Mouse (Mus musculus) bone marrow macrophage, adult 2 months (primary cell): ENCODE data around the gene Emc7. TPM values are rescaled to one million over a fixed set of nuclear protein-coding genes. Genes with fewer than 3 reads are reported as not detected.
"Not testable (repeated sequence)": the region's sequence is repeated elsewhere in the genome, so short reads cannot be mapped to it uniquely, and the experiment has no call there.

ENCODE experiments used
- H3K27ac ChIP-seq: 2 replicates; pipeline ENCODE4 v1.5.1; 2012; ENCODE audit warnings: low read depth, low read length; ENCODE audit not compliant: insufficient read depth
- H3K4me1 ChIP-seq: 2 replicates; pipeline ENCODE4 v1.6.1; 2012; ENCODE audit warnings: low read length; ENCODE audit not compliant: control insufficient read depth, insufficient read depth
- H3K4me3 ChIP-seq: 2 replicates; pipeline ENCODE4 v1.5.1; 2012; ENCODE audit warnings: mild to moderate bottlenecking, low read length, moderate library complexity; ENCODE audit not compliant: insufficient read depth
- CTCF ChIP-seq: IDR thresholded peaks from 2 replicates; pipeline ENCODE4 v1.5.1; 2012; ENCODE audit warnings: low read depth, mild to moderate bottlenecking, low read length, moderate library complexity
- POLR2A ChIP-seq: IDR thresholded peaks from 2 replicates; pipeline ENCODE4 v1.6.1; 2012; ENCODE audit warnings: mild to moderate bottlenecking, low read depth, low read length, borderline replicate concordance
- polyA plus RNA-seq: library from polyadenylated mRNA; stranded (reverse); fragments of >200 nt; gene quantifications from 2 replicates; pipeline ENCODE4 v1.2.4, GENCODE M21; 2012; ENCODE audit not compliant: missing spikeins, insufficient read depth, insufficient read length

Emc7 gene
- 20.9 and 21.8 TPM in 2 replicates for polyA plus RNA-seq

- H3K4me3 ChIP-seq = peak within 1 kb of the TSS; percentile 97
- H3K4me1 ChIP-seq = peaks cover 19% of the 10 kb centered on the region
- peak within 1 kb of the TSS; percentile 73 for H3K27ac ChIP-seq
- no peak for TF ChIP-seq CTCF
- TF ChIP-seq POLR2A = no peak
These were observed at the start of gene Emc7 for GRCm38 (mm10) chr2:112454862-112455564. Gene Emc7 (plus strand): TSS chr2:112454997.

GRCm38 (mm10) chr2:112407030-112407429, 47.8 kb upstream of the Emc7 start:
- H3K4me3 ChIP-seq = no peak overlapping the region
- H3K27ac ChIP-seq = no peak overlapping the region
- TF ChIP-seq POLR2A = no peak
- no peak for TF ChIP-seq CTCF
- peaks cover 4% of the 10 kb centered on the region for H3K4me1 ChIP-seq

- H3K27ac ChIP-seq = no peak overlapping the region
- H3K4me3 ChIP-seq = no peak overlapping the region
- TF ChIP-seq POLR2A (no peak), CTCF (no peak)
- H3K4me1 ChIP-seq = no peaks in the 10 kb centered on the region
These were observed 29.5 kb upstream of the Emc7 start for GRCm38 (mm10) chr2:112425308-112425707.

- H3K27ac ChIP-seq, H3K4me1 ChIP-seq, H3K4me3 ChIP-seq: not testable (repeated sequence)
These were observed 26.3 kb upstream of the Emc7 start for GRCm38 (mm10) chr2:112428534-112428933.

- TF ChIP-seq CTCF = no peak
- no peak for TF ChIP-seq POLR2A
- peaks cover 9% of the 10 kb centered on the region for H3K4me1 ChIP-seq
These were observed 25.1 kb upstream of the Emc7 start for GRCm38 (mm10) chr2:112429665-112430064.

GRCm38 (mm10) chr2:112430403-112430802, 24.4 kb upstream of the Emc7 start:
- H3K4me1 ChIP-seq = peaks cover 9% of the 10 kb centered on the region
- TF ChIP-seq POLR2A (no peak), CTCF (no peak)
- no peak overlapping the region for H3K27ac ChIP-seq
- H3K4me3 ChIP-seq = no peak overlapping the region

More at GRCm38 (mm10) chr2:112429665-112430064, 25.1 kb upstream of the Emc7 start:
- Histone ChIP-seq H3K4me3 (no peak overlapping the region), H3K27ac (no peak overlapping the region)

GRCm38 (mm10) chr2:112432523-112432922, 22.3 kb upstream of the Emc7 start:
- H3K27ac ChIP-seq = no peak overlapping the region; the same call in 1 of the 2 replicates
- TF ChIP-seq CTCF = no peak
- no peak for TF ChIP-seq POLR2A
- no peak overlapping the region for H3K4me3 ChIP-seq
- peaks cover 9% of the 10 kb centered on the region for H3K4me1 ChIP-seq

- Histone ChIP-seq H3K27ac (peak overlapping the region; percentile 36), H3K4me1 (peaks cover 9% of the 10 kb centered on the region), H3K4me3 (no peak overlapping the region)
- TF ChIP-seq POLR2A = no peak
These were observed 21.4 kb upstream of the Emc7 start for GRCm38 (mm10) chr2:112433359-112433758.

GRCm38 (mm10) chr2:112436292-112436691, 18.5 kb upstream of the Emc7 start:
- TF ChIP-seq CTCF = no peak
- TF ChIP-seq POLR2A = no peak
- no peak overlapping the region for H3K27ac ChIP-seq
- no peak overlapping the region for H3K4me3 ChIP-seq
- H3K4me1 ChIP-seq = peaks cover 9% of the 10 kb centered on the region

- no peak overlapping the region for H3K4me3 ChIP-seq
- H3K27ac ChIP-seq = no peak overlapping the region
- peaks cover 9% of the 10 kb centered on the region for H3K4me1 ChIP-seq
- TF ChIP-seq CTCF (no peak), POLR2A (no peak)
These were observed 17.2 kb upstream of the Emc7 start for GRCm38 (mm10) chr2:112437589-112437988.

GRCm38 (mm10) chr2:112443491-112443890, 11.3 kb upstream of the Emc7 start:
- Histone ChIP-seq H3K4me3 (no peak overlapping the region), H3K4me1 (peaks cover 27% of the 10 kb centered on the region), H3K27ac (peak overlapping the region; percentile 21)
- TF ChIP-seq POLR2A (no peak), CTCF (no peak)
